Mouse (Mus musculus) brown adipose tissue, adult 24 weeks (tissue): ENCODE measurements at regions not wholly inside any gene's neighbourhood (a gene's known extent, or its start where the extent isn't known, plus 50 kb on each side); places are given as distances from the start of the nearest gene placed in this dataset.

ENCODE experiments used
- H3K27ac ChIP-seq: fragments of 200-500 bp; replicated peaks from 2 replicates; pipeline ENCODE4 v1.5.1; 2012; ENCODE audit warnings: low read depth, mild to moderate bottlenecking, low read length
- H3K4me1 ChIP-seq: fragments of 200-500 bp; 2 replicates; pipeline ENCODE4 v1.6.1; 2012; ENCODE audit warnings: low read length, mixed read lengths; ENCODE audit not compliant: control insufficient read depth, insufficient read depth, insufficient read length
- H3K4me3 ChIP-seq: fragments of 200-500 bp; 2 replicates; pipeline ENCODE4 v1.5.1; 2012; ENCODE audit warnings: low read depth, mild to moderate bottlenecking, low read length, moderate library complexity; ENCODE audit not compliant: insufficient read depth

DNA sequence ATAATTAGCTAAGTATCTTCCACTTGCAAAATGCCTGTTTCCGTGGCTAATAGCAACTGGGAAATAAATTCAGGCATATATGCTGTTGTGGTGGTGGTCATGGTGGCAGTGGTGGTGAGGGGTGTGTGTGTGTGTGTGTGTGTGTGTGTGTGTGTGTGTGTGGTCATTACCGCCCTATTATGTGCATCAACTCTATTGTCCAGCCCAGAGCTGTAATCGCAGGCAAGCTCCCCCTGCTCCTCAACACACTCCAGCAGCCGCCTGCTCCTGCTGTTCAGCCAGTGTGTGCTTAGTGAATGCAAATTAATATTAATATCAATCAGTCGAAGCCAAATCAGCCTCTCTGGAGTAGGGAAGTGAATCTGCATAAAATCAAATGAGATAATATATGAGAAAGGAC, 152.9 kb upstream of the Zic3 start:
- no peaks in the 10 kb centered on the region for H3K4me1 ChIP-seq
- H3K4me3 ChIP-seq, result no peak overlapping the region
- H3K27ac ChIP-seq, result no peak overlapping the region

DNA sequence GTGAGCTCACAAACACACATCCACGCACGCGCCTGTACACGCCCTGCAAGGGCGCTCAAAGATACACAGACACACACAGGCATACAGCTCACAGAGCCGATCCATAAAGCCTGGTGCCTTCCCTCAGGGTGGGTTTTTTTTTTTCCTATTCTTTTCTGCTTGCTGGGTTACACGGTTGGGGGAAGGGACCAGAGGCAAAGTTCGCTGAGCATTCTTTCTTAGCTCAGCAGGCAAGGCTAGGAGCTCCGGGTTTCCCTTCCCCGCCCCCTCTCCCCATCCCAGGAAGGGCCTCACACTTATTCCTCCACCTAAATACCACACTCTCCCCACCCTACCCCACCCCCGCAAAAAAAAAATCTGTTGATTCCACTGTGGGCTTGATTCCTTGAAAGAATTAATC, 105.8 kb upstream of the Zic3 start:
- Histone ChIP-seq H3K4me1 (no peaks in the 10 kb centered on the region), H3K4me3 (no peak overlapping the region), H3K27ac (no peak overlapping the region)

DNA sequence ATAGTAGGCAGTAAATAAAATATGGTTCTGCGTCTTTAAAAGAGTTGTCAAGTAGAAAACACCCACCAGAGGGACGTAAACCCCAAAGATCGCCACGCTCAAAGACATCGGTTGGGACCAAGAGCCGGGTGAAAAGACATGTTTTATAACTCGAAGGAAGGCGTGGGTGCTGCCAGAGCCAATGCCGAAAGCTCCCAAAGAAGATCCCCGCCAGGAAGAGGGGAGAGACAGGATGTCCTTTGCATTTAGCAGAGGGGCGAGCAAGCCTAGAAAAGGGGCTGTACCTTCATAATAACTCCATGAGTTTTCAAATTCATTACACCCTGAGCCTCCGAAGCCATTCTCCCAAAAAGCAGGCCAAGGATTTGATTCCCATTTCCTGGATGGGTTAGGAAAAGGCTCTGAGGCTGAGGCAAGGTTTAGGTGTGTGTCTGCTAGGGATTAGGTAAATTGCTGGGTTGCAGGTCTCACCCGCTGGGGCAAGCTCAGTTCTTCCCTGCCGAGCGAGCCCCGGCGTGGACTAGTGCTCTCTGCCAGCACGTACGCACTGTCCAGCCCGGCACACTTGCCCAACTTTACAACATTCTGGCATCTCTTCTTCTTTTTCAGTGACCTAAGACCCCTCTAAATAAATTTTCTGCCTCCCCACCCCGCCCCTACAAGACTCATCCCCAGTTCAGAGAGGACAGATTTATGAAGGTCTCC, 104.9 kb upstream of the Zic3 start:
- H3K4me1 ChIP-seq, result no peaks in the 10 kb centered on the region
- H3K4me3 ChIP-seq, result no peak overlapping the region
- no peak overlapping the region for H3K27ac ChIP-seq

DNA sequence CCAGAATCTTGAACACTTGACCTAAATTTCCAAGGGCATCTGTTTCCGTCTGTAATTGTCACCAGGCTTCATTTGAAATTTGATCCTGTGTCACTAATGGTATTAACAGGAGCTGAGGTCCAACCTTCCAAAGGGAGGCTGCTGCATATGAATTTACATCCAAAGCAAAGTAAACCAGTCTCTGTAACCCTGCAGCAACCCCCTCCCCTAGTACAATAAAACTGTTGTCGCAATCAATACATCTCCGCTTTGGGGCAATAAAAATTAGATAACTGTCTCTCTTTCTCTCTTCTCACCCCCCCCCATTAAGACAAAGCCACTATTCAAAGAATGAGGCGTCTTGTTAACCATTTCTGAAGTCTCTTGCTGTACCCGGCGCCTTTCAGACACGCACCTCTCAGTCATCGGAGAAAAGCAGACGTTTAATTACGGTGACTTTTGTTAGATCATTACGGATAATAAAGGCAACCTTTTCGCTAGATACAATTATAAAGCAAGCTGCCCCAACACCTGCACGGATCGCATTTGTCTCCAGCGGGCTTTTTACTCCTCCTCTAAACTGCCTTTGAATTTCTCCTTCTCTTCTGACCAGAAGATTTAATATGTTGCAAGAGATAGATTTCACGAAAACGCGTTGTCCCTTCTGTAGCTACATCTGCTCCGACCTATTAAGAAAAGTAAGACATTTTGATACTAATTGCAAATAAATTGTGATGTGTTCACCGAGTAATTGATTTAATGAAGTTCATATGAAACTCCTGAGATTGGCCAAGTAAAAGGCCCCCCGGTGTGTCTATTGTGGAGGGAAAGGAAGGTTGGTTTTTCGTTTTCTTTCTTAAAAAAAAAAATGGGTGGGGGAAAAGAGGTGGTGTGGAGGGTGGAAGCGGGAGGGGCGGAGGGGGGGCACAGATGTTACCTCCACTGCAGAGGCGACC, 104.1 kb upstream of the Zic3 start:
- Histone ChIP-seq H3K4me3 (no peak overlapping the region), H3K4me1 (no peaks in the 10 kb centered on the region), H3K27ac (no peak overlapping the region)

DNA sequence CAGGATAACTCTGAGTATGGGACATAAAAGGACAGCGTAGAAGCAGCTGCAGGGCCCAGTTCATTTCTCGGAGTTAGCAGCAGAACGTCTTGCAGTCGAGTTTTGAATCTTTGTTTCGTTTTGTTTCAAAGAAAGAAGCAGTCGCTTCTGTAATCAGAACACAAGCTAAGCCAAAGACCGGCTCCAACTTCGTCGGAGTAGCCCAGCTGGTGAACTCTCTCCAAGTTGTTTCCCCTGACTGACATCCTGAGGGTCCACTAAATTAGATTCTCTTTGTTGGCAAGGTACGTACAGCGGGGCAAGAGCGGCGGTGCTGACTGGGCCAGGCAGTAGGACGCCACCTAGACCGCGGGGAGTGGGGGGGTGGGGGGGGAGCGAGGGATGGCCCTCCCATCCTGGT, 102.6 kb upstream of the Zic3 start:
- Histone ChIP-seq H3K4me3 (peak overlapping the region; percentile 25; the same call in 1 of the 2 replicates), H3K4me1 (no peaks in the 10 kb centered on the region), H3K27ac (no peak overlapping the region)

DNA sequence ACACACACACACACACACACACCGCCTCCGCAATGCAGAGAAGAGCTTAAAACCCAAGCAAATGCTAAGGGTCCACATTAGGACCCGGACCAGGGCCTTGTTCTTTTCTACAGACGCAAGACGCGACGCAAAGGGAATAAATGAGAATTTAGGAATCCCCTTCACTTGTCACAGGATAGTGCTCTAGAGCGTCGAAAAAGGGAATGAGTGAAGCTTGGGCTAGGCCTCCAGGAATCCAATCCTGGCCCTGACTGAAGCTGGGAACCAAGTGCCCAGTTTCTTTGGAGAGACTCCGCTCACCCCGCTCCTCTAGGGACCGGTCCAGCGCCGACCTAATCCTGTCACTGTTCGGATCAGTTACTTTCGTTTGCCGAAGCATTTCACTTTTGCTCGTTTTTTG, 102.1 kb upstream of the Zic3 start:
- H3K27ac ChIP-seq, result no peak overlapping the region
- no peaks in the 10 kb centered on the region for H3K4me1 ChIP-seq
- peak overlapping the region; percentile 18; the same call in 1 of the 2 replicates for H3K4me3 ChIP-seq

DNA sequence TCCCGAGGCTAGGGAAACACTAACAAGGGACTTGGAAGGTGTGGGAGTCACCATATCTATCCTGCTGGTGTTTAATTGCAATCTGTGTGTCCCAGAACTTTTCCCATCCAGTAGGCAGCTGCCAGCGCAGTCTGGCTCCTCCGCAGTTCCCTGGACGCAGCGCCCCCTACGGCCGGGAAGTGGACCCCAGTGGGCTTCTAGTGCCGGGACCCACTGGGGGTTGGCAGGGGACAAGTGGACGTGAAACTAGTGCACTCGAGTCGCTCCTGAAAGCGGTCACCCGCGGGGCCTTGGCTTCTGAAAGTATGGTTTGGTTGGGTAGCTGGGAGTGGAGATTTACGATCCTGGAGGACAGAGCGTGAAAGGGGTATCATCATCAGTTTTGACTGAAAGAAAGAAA, 101.2 kb upstream of the Zic3 start:
- Histone ChIP-seq H3K4me1 (no peaks in the 10 kb centered on the region), H3K27ac (no peak overlapping the region), H3K4me3 (no peak overlapping the region)

DNA sequence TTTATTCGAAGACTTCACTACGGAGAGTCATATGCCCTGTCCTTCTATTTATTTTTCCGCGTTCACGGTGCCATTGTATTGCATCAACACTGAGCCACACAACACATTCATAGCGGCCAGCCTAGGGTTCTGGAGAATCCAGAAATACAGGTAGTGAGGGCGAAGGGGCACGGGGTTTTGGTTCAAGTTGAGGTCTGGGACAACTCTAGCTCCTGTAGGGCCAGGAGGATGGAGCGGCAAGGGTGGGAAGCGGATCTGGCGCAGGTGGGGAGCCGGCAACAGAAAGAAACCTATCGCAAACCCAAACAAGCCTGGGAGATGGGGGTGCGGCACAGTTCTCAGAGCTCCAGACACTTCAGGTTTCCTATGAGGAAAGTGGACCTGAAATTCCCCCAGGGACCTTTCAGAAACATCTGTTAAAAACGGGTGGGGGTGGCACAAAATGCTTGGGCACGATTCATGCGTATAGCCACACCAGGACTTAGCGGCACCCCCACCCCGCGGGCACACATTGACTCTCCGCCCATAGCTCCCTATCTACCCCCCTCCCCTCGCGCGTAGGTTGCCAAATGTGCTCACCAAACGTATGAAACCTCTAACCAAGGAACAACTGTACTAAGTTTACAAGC, 100.6 kb upstream of the Zic3 start:
- no peak overlapping the region for H3K27ac ChIP-seq
- H3K4me1 ChIP-seq, result no peaks in the 10 kb centered on the region
- no peak overlapping the region for H3K4me3 ChIP-seq

DNA sequence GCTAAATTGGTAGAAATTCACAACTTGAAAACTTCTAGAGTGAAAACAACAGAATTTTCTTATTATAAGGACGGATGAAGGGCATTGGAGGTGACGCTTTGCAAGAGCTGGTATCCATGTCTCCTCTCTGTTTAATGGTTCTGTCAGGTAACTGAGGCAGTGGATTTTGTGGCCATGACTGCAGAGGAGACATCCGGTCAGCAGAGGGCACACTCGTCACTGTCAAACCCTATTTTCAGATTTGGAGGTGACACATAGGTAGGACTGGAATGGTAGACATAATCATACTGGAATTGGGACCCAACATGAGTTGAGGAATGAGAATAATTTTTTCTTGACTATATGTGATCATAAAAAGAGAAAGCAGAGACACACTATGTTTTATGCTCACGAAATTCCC, 98.7 kb upstream of the Zic3 start:
- no peak overlapping the region for H3K27ac ChIP-seq
- H3K4me1 ChIP-seq, result no peaks in the 10 kb centered on the region
- no peak overlapping the region for H3K4me3 ChIP-seq

DNA sequence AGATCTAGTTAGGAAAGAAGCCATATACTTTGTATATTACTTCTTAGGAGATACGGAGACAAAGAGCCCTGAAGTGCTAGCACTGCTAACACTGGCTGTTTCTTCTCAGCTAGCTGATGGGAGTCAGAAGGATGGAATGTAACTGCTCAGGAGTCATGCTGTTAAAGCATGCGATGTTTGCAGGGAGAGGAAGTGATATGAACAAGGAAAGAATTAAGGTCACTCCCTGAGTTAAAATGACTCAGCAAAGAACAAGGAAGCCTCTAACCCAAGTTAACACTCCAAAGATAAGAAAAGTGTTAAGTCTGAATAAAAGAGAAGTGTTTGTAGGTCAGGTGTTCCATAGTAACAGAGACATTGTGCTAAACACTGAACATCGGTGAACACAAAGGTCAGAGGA, 86.9 kb upstream of the Zic3 start:
- H3K27ac ChIP-seq, result no peak overlapping the region
- H3K4me3 ChIP-seq, result no peak overlapping the region
- no peaks in the 10 kb centered on the region for H3K4me1 ChIP-seq

DNA sequence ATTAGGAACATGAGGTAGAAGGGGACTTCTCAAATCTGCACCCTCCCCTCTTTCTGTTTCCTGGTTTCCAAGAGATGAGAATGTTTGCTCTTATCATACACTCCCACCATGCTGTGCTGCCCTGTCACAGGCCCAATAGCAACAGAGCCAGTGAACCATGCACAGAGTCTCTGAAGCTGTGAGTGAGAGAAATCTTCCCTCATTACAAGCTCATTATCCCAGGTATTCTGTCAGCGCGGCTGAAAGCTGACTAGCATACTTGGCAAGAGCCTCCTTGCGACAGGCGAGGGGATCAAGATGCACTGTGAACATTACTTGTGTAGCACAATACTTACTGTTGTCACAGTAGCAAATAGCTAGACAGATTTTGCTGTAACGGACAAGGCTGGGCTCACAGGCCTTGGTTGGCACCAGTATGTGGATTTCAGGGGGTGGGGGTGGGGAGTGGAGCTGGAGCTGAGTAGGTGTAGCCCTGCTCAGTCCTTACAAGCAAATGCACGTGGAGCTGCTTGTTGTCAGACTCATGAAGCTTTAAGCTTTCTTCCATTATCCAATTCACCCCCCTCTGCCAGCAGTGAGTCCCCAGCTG, 84.2 kb upstream of the Zic3 start:
- H3K4me3 ChIP-seq, result no peak overlapping the region
- no peak overlapping the region for H3K27ac ChIP-seq
- no peaks in the 10 kb centered on the region for H3K4me1 ChIP-seq

DNA sequence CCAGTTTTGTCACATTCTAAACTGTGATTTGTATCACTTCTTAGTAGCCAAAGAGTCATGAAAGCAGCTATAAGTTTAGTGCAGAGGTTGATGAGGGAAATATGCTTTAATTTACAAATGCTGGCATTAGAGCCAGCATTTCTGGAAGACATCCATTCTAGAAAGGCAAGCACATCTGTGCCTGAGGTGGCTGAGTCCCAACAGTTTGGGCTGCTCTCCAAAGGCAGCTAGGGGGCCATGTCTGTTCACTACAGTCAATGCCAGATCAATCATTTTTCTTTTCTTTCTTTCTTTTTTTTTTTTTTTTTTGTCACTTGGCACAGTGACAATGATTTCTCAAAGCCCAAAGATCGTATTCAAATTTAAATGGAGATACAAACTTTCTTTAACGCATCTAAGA, 71.6 kb upstream of the Zic3 start:
- H3K27ac ChIP-seq, result no peak overlapping the region
- H3K4me3 ChIP-seq, result no peak overlapping the region
- H3K4me1 ChIP-seq, result no peaks in the 10 kb centered on the region

DNA sequence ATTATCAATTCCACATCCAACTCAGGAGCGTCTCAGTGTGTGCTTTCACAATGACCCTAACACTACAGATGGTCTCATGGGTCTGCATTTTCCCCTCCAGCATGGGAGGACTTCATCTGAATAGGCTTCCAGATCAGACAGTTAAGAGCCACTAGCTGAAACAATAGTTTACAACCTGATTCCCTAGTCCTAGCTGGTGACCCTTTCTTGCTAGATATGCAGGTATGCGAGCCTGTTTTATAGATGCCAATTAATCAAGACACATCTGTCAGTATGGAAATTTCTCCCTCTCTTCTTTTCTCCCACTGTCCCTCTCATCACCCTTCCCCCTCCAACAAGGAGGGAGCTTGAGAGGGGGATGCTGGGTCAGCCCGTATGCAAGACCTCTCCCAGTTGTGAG, 71.2 kb upstream of the Zic3 start:
- no peaks in the 10 kb centered on the region for H3K4me1 ChIP-seq

DNA sequence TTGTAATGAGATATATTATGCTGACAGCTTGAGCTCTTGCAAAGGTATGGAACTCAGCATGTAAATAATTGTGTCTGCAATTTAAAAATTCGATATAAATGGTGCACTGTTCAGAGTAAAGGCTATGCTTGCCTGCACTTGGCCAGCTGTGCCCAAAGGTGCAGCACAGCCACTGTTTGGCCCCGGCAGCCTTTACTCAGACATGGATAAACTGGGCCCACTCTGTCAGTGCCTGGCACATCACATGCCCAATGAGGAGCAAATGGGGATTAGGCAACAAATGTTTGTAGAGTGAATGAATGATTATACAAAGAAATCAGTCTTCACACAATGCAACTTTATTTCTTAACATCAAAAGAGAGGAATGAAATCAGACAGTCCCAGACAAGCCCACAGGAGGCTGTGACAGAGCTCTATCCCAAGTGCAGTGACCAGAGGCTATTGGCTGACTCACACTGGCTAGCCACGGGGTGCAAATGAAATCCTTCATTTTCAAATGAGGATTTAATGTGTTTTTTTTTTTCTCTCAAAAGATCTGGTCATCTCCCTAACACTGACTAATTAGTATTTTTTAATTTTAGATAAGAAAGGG, 67.8 kb upstream of the Zic3 start:
- Histone ChIP-seq H3K4me1 (no peaks in the 10 kb centered on the region), H3K4me3 (no peak overlapping the region), H3K27ac (no peak overlapping the region)

More for the DNA sequence above, 71.2 kb upstream of the Zic3 start:
- Histone ChIP-seq H3K4me3 (no peak overlapping the region), H3K27ac (no peak overlapping the region)
